10 mouse cellular contexts compared by ENCODE assay signal in the genomic region with DNA sequence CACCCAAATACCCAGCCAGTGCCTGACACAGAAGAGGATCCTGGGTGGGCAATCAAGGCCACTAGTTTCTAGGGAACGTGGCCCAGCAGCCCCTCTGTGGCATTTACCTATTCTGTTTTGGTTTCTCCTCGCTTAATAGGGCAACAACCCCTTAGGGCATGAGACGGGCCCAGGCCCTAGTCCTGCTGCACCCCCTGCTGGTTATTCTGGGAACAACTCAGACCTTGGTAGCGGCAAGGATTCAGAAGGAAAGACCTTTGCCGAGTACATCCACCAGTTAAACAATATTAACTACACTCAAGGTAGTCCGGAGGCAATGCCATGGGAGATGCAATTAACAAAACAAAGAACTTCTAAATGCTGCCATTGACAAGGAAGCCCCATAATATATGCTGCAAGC. TPM values are rescaled to one million over a fixed set of nuclear protein-coding genes. Genes with fewer than 3 reads are reported as not detected.
DNase-seq lines count a peak whose midpoint lies in the region; ATAC-seq and TF ChIP-seq lines count a peak whose summit lies in the region.
"Had no signal": no experiment of that assay in that cellular context is flagged by ENCODE, and none has a peak within 500 bp of the region (broad histone marks: within the 10 kb centered on the region; RNA-seq: fewer than 3 reads in every experiment).

No protein-coding gene starts in this region.

- H3K79me2 ChIP-seq in heart, adult 2 months (replicated peaks; ENCODE audit: control insufficient read depth, insufficient read depth, low read length): no peaks in the 10 kb centered on the region

- ATAC-seq in midbrain, embryonic 15.5 days (replicated peaks): peak; percentile 57

- H3K27me3 ChIP-seq in heart, adult 2 months (ENCODE audit: control insufficient read depth, insufficient read depth, low read length): peaks cover 4% of the 10 kb centered on the region; the same call in 1 of the 2 replicates
- peaks cover 14% of the 10 kb centered on the region for H3K27me3 ChIP-seq in heart, embryonic 10.5 days (ENCODE audit: insufficient read depth, poor library complexity, severe bottlenecking)
- no peaks in the 10 kb centered on the region for H3K27me3 ChIP-seq in limb, embryonic 10.5 days (ENCODE audit: low read depth, poor library complexity, severe bottlenecking)
- no peaks in the 10 kb centered on the region for H3K27me3 ChIP-seq in midbrain, embryonic 15.5 days (replicated peaks)
- H3K27me3 ChIP-seq: liver, embryonic 15.5 days had no signal

- no peaks in the 10 kb centered on the region for H3K4me1 ChIP-seq in heart, adult 2 months (ENCODE audit: control insufficient read depth, insufficient read depth, low read length)
- no peaks in the 10 kb centered on the region for H3K4me1 ChIP-seq in heart, embryonic 10.5 days
- no peaks in the 10 kb centered on the region for H3K4me1 ChIP-seq in limb, embryonic 10.5 days
- no peaks in the 10 kb centered on the region for H3K4me1 ChIP-seq in midbrain, embryonic 15.5 days
- H3K4me1 ChIP-seq: liver, embryonic 15.5 days had no signal

- no peaks in the 10 kb centered on the region for H3K9me3 ChIP-seq in heart, embryonic 10.5 days
- no peaks in the 10 kb centered on the region for H3K9me3 ChIP-seq in limb, embryonic 10.5 days (replicated peaks)
- H3K9me3 ChIP-seq in midbrain, embryonic 15.5 days: no peaks in the 10 kb centered on the region
- H3K9me3 ChIP-seq: liver, embryonic 15.5 days had no signal

- H3K36me3 ChIP-seq in heart, adult 2 months (ENCODE audit: control insufficient read depth, insufficient read depth, low read length): no peaks in the 10 kb centered on the region
- no peaks in the 10 kb centered on the region for H3K36me3 ChIP-seq in heart, embryonic 10.5 days
- no peaks in the 10 kb centered on the region for H3K36me3 ChIP-seq in limb, embryonic 10.5 days
- H3K36me3 ChIP-seq in midbrain, embryonic 15.5 days (replicated peaks): no peaks in the 10 kb centered on the region
- H3K36me3 ChIP-seq: G1E; liver, embryonic 15.5 days had no signal

- no peak overlapping the region for H3K27ac ChIP-seq in heart, adult 2 months
- H3K27ac ChIP-seq in heart, embryonic 10.5 days: no peak overlapping the region
- no peak overlapping the region for H3K27ac ChIP-seq in limb, embryonic 10.5 days
- no peak overlapping the region for H3K27ac ChIP-seq in midbrain, embryonic 15.5 days
- H3K27ac ChIP-seq: liver, embryonic 15.5 days had no signal

- TF ChIP-seq CTCF in heart, adult 2 months (IDR thresholded peaks at IDR 0.05): peak; percentile 89

- intact Hi-C loops in heart, adult 2 months (cut with DNase I): loop anchor here (2.0 to 5.0 kb wide), 2 partner anchors 84 to 99 kb away; no protein-coding TSS in a partner anchor

- no peak for TF ChIP-seq POLR2A in heart, adult 2 months (IDR thresholded peaks at IDR 0.05; ENCODE audit: insufficient read depth, low read depth, low read length)

- peak; percentile 31 to 71 for DNase-seq in heart, adult 2 months
- no peak for DNase-seq in heart, embryonic 10.5 days (ENCODE audit: low spot score)
- DNase-seq in cerebellum, postnatal 10 days: peak; percentile 93 to 97
- DNase-seq in frontal cortex, postnatal 36 days (ENCODE audit: low spot score in 2 of 2): peak; percentile 85 to 88
- peak; percentile 37 to 79 for DNase-seq in kidney, adult 8-10 months
- peak; percentile 81 for DNase-seq in limb, embryonic 10.5 days (ENCODE audit: low spot score)
- peak; percentile 34 to 37 for DNase-seq in spleen, postnatal 36 days (ENCODE audit: low spot score in 2 of 2)

- H3K4me2 ChIP-seq in midbrain, embryonic 15.5 days: no peak overlapping the region
- H3K4me2 ChIP-seq: liver, embryonic 15.5 days had no signal

- H3K9ac ChIP-seq in heart, adult 2 months (ENCODE audit: low read depth, low read length): no peak overlapping the region
- H3K9ac ChIP-seq in midbrain, embryonic 15.5 days: no peak overlapping the region
- H3K9ac ChIP-seq: liver, embryonic 15.5 days had no signal

- no peak overlapping the region for H3K4me3 ChIP-seq in heart, adult 2 months
- no peak overlapping the region for H3K4me3 ChIP-seq in heart, embryonic 10.5 days
- H3K4me3 ChIP-seq in limb, embryonic 10.5 days: no peak overlapping the region
- no peak overlapping the region for H3K4me3 ChIP-seq in midbrain, embryonic 15.5 days
- H3K4me3 ChIP-seq: liver, embryonic 15.5 days had no signal

- WGBS in heart, adult 2 months: 12% methylated on average over 6 of the region's 6 CpGs
- 14% methylated on average over 6 of the region's 6 CpGs for WGBS in heart, embryonic 10.5 days
- WGBS in limb, embryonic 10.5 days: 16% methylated on average over 6 of the region's 6 CpGs
- 20% methylated on average over 6 of the region's 6 CpGs for WGBS in midbrain, embryonic 15.5 days

- no peak for TF ChIP-seq EP300 in heart, adult 2 months (IDR thresholded peaks at IDR 0.05; ENCODE audit: insufficient read depth, low read depth, low read length)

RNA-seq across cellular contexts. Expression of a gene that starts 11.2 kb away (rescaled TPM):
- total RNA-seq in heart, adult 2 months (2021): not detected
- polyA plus RNA-seq in heart, adult 2 months (2012; rRNA removed): 0.86 TPM in 1 of 2 replicates, not detected in the other
- not detected in 2 replicates for polyA plus RNA-seq in heart, embryonic 10.5 days (2016; fragmentation: Nextera tagmentation; extraction: Ambion mirVana)
- polyA plus RNA-seq in limb, embryonic 10.5 days (2016; fragmentation: Nextera tagmentation; extraction: Ambion mirVana): not detected in 2 replicates
- polyA plus RNA-seq in midbrain, embryonic 15.5 days (2015; fragmentation: Nextera tagmentation; extraction: Ambion mirVana): 0.54 and 1.5 TPM in 2 replicates
- polyA plus RNA-seq: G1E; liver, embryonic 15.5 days had no signal

RNA-seq across cellular contexts. Expression of a gene that starts 15.7 kb away (rescaled TPM):
- total RNA-seq in heart, adult 2 months (2021): 1 to 10 TPM in 1 of 2 experiments, under 1 TPM in 1; 0.57 to 1.0 TPM
- polyA plus RNA-seq in heart, adult 2 months (2012; rRNA removed): 3.2 and 3.4 TPM in 2 replicates
- 5.8 and 8.6 TPM in 2 replicates for polyA plus RNA-seq in heart, embryonic 10.5 days (2016; fragmentation: Nextera tagmentation; extraction: Ambion mirVana)
- polyA plus RNA-seq in limb, embryonic 10.5 days (2016; fragmentation: Nextera tagmentation; extraction: Ambion mirVana): 10.6 and 13.2 TPM in 2 replicates
- 22.2 and 23.2 TPM in 2 replicates for polyA plus RNA-seq in midbrain, embryonic 15.5 days (2015; fragmentation: Nextera tagmentation; extraction: Ambion mirVana)
- polyA plus RNA-seq: G1E had no signal

RNA-seq across cellular contexts. Expression of a gene that starts 39.3 kb away (rescaled TPM):
- 1 to 10 TPM; 9.9 to 10.0 TPM for total RNA-seq in heart, adult 2 months (2021)
- polyA plus RNA-seq in heart, adult 2 months (2012; rRNA removed): 7.3 and 8.5 TPM in 2 replicates
- 26.6 and 41.3 TPM in 2 replicates for polyA plus RNA-seq in heart, embryonic 10.5 days (2016; fragmentation: Nextera tagmentation; extraction: Ambion mirVana)
- polyA plus RNA-seq in limb, embryonic 10.5 days (2016; fragmentation: Nextera tagmentation; extraction: Ambion mirVana): 7.0 and 7.6 TPM in 2 replicates
- 17.9 and 19.2 TPM in 2 replicates for polyA plus RNA-seq in midbrain, embryonic 15.5 days (2015; fragmentation: Nextera tagmentation; extraction: Ambion mirVana)
- polyA plus RNA-seq: G1E had no signal

RNA-seq across cellular contexts. Expression of a gene that starts 54.2 kb away (rescaled TPM):
- 1 to 10 TPM; 1.0 to 1.3 TPM for total RNA-seq in heart, adult 2 months (2021)
- polyA plus RNA-seq in heart, adult 2 months (2012; rRNA removed): 0.61 and 0.80 TPM in 2 replicates
- polyA plus RNA-seq in heart, embryonic 10.5 days (2016; fragmentation: Nextera tagmentation; extraction: Ambion mirVana): 2.0 and 4.2 TPM in 2 replicates
- 2.6 and 3.4 TPM in 2 replicates for polyA plus RNA-seq in limb, embryonic 10.5 days (2016; fragmentation: Nextera tagmentation; extraction: Ambion mirVana)
- polyA plus RNA-seq in midbrain, embryonic 15.5 days (2015; fragmentation: Nextera tagmentation; extraction: Ambion mirVana): 86.2 and 96.0 TPM in 2 replicates
